Mouse (Mus musculus) frontal cortex, postnatal 36 days (tissue): ENCODE measurements around the gene 4933415F23Rik.

Experiments
- DNase-seq, 2 experiments: peaks; one replicate each; pipeline ENCODE4 v3.0.0; 2022; ENCODE audit warnings: low spot score in 2 of 2

The 4933415F23Rik gene

DNA sequence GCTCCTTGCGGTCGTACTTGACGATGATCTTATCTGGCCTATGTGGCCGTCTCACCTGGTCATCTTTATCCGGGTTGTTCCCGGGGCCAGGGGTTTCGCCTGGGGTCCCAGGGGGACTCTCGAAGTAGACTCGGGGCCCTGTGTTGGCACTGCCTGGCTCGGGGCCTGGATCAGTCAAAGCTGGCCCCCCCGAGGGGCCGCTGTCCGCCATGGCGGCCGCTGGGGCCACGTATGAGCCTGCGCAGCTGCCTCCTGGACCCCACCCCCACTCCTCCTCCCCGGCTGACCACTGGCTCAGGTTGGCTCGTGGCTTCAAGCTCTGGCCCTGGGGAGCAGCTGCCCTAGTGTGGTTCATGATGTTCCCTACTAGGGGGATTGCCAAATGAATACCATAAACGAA, at the start of gene 4933415F23Rik:
4933415F23Rik (minus strand) TSS at position 233 of the 400 bp plus-strand sequence.
- no peak for DNase-seq

DNA sequence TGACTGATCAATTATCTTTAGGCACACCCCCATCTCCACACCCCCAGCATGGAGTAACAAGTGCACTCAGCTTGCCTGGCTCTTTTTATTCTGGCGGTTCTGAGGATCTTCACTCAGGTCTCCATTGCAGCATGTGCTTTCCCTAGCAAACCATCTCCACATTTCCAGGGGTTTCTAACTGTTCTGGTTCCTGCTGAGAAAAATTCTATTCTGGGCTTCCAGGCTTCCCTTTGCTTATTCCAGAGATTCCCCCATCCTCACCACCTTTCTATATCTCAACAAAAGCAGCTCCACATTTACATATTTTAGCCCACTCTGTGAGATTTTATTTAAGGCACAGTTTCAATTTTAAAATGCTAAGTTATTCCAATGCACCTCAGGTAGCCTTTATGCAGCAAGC, 49.7 kb upstream of the 4933415F23Rik start:
- no peak for DNase-seq

DNA sequence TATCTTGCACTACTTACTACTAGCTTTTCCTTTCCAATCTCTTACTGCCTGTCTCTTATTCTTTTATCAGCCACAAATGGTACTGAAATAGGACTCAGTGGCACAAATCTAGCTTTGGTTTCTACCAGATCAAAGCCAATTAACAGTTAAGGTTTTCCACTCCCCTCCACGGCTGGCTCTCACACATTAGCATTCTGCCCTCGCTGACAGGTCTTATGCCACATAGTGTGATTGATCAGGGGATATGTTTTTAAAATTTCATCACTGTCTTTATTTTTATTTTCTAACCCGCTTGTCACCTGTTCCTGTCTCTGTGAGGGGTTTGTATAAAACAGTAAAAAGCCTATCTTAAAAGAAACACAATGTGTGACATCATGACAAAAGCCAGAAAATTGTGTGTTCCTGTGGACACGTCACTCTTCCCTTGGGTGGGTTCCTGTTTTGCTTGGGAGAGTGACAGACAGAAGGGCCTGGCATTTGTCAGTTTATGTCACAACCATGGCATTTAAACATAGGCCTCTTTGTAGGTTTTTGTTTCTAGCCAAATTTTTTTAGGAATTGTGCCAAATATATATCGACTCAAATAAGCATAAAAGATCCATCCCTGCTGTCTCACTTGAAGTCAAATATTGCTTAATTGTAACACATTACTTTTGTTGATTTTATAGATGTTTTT, 44.3 kb upstream of the 4933415F23Rik start:
- no peak for DNase-seq

DNA sequence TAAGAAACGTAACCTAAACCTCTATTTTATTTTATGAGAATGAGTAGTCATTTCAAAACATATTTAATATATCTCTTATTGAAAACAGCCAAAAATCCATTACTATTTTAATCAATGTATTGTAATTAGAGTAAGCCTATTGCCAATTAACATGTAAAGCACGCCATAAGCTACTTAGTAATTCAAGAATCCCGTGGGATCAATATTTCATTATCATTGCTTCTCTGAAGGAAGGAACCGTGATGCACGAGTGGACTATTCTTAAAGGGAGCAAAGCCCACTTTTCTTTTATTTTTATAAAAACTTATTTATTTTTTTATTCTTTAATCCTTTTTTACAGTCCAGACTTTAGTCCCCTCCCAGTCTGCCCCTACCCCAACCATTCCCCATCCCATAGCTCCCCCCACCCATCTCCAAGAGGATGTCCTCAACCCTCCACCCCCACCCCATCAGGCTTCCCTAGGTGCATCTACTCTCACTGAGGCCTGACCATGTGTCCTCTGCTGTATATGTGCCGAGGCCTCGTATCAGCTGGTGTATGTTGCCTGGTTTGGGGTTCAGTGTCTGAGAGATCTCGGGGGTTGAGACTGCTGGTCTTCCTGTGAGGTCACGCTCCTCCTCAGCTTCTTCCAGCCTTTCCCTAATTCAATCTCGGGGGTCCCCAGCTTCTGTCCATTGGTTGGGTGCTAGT, 39.2 kb upstream of the 4933415F23Rik start:
- DNase-seq: no peak

DNA sequence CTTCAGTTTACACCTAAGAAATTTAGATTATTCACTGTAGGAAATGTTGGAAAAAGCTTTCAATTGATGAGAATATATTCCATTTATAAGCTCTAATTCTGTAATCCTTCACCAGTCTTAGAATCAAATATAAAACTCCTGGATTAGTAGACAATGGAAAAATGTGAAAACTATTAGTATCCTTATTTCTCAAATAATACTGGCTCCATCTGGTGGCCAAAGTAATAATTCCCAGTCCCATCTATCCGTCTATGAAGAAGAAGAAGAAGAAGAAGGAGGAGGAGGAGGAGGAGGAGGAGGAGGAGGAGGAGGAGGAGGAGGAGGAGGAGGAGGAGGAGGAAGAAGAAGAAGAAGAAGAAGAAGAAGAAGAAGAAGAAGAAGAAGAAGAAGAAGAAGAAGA, 38.5 kb upstream of the 4933415F23Rik start:
- DNase-seq: peak in 1 of 2 experiments; percentile 56

DNA sequence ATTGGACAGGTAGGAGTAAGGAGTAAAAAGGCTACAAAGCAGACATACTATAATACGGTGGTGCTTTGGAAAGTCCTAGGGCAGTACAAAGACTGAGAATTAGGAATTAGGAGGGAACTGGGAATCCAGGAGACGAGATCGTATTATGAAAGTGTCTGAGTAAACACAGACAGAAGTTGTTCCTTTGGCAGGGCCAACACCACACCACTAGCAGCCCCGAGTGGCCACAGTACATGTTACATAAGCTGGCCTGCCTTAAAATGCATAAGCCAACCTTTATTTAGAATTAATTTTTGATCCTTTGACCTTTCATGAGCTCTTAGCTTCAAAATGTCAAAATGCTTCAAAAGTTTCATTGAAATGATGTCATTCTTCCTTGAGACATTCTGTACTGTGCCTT, 18.8 kb upstream of the 4933415F23Rik start:
- no peak for DNase-seq

DNA sequence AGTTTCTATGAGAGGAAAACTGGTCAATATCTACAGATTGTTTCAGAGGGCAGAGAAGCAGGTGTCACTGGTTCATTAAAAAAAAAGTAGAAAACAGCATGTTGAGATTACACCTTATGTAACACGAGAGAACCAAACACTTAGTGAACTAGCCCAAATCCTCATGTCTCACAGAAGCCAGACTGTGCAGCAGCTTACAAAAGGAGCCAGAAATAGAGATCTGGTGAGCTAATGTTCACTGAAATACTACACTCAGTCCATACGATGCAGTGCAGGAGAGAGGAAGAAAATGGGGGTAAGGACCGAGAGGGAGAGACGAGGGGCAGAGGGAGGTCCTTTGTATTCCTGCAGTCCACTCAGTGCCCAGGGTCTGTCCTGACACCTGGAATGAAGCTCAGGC, 17.4 kb upstream of the 4933415F23Rik start:
- DNase-seq: no peak

DNA sequence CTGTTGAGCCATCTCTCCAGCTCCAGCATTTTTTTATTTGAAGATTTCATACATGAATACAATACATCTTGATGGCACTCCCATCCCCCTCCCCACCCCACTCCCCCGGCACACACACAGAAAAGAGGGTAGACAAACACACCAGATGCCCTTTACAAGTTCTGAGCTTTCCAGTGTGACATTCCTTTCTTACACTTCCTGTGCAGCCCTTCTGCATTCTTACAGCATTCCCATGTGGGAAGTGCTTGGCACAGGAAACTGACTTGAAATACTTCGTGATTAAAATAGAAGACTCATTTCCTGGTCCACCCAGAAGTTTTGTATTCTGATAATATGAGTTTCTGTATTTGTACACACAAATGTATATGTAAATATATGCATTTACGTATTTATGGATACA, 15.4 kb upstream of the 4933415F23Rik start:
- DNase-seq: peak in 1 of 2 experiments; percentile 56

DNA sequence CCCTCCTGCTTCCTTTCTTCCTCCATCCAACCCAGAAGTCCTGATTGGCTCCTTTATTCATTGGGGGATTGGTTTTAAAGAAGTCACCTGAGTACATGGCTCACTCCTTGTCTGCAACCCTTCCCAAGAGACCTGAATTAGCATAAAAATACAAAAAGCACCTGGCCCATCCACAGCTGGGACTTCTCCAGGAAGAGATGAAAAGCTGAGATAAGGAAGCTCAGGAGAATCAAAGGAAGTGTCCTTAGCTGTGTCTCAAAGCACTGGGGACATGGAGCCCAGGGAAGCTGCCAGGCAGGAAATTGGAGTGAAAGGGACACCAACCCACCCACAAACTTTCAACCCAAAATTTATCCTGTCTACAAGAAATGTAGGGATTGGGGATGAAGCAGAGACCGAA, 7.1 kb upstream of the 4933415F23Rik start:
- DNase-seq: no peak

DNA sequence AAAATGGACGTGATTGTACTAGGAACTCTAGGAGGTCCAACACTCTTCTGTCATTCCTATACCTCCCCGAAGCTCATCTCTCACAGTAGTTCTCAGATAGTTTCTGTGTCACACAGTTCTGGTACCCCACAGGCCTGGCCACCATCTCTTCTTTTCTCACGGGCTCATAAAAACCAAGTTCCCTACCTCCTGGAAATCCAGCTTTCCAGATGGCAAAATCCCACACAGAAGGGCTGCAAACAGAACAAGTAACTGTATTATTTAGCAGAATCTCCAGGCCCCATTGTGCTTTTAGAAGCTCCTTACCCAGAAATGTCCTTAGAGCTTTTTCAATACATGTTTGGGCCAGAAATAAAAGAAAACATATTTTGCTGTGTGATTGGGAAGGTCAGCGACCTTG, 828 bp upstream of the 4933415F23Rik start:
- peak in 1 of 2 experiments; percentile 26 for DNase-seq

DNA sequence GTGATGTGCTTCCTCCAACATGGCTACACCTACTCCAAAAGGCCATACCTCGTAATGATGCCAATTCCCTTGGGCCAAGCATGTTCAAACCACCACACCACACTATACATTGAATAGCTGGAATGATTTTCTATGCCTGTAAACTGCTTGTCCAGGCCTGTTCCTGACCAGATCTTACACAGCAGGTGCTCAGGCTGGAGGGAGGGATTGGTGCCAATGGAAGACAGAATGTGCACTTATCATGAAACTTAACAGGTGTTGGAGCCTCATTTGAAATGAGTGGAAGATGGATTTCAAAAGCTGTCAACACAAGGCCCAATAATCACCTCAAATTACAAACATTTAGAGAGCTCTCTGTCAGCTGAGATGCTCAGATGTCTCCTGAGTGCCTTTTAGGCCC, 2.3 kb downstream of the 4933415F23Rik start:
- no peak for DNase-seq

DNA sequence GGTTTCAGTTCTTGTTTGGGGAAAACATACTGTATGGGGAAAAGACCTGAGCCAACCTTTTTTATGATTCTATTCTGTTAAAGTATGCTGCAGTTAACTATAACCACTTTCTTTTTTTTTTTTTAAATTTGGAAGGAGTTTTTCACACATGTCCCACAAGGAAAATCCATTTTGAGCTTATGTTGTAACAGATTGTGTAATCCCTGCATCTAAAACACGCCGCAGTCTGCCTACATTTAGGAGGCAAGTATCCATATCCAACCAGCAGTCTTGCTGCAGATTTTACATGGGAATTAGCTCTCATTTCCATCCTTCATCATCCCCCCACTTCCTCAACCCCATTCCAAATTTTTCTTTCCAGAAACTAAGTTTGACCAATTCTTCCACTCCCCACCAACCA, 3.6 kb downstream of the 4933415F23Rik start:
- peak in 1 of 2 experiments; percentile 62 for DNase-seq

DNA sequence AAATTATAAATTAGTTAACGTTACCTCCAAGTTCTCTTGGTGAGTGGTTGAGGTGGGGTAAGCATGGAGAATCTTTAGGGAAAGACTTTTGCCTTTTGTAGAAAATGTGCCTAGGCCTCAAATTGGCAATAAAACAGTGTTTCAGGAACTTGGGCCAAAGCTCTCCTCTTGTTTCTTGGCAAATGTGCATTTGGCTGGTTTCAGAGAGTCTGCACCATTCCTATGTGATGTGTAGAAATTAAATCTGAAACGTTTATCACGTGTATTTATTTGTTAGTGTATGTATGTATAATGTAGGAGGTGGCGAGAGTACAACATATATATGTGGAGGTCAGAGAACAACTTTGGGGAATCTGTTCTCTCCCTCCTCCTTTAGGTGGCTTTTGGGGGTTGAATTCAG, 4.1 kb downstream of the 4933415F23Rik start:
- DNase-seq: peak in 1 of 2 experiments; percentile 28

DNA sequence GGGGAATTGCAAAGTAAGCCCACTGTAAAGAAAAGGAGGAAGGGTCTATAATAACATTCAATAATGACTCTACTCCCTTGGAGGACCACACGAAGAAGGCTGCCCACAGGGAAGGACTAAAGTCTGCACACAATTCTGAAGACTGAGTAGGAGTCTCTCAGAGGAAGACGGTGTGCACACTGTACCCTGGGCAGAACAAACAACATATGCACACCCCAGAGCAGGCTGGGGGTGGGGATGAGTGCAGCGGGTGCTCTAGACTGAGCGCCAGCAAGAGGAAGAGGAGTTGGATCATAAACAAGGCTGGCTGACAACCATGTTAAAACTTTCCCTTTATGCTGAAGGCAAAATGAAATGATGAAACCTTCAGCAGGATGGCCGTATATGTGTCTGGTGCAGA, 34.3 kb downstream of the 4933415F23Rik start:
- DNase-seq: no peak

DNA sequence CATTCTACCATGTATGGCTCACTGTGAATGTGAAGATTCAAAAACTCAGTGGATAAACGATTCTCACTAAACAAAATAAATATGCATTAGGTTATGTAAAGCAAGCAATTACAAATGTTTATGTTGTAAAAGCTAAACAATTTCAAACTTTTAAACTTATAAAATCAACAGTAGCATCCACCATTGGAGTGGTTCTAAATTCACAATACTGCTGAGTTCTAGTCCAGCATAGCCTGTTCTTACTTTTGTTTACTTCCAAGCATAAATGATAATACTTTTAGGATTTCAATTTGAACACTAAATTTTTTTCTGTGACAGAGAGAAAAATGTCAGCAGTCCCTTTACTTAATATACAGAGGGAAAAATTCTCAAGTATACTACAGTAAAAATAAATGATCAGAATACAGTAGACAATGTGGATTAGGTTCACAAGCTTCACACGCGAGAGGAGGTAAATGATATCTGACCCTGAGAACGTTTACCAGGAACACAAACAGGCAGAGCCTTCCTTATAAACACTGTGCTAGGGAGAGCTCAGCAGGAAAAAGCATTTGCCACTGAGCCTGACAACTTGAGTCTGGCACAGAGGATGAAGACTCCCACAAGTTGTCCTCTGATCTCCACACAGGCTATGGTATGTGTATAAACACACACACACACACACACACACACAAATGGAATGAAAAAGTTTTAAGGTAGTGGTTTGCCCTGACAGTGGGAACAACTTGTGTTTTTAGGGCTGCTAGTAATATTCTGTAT, 37.2 kb downstream of the 4933415F23Rik start:
- no peak for DNase-seq

DNA sequence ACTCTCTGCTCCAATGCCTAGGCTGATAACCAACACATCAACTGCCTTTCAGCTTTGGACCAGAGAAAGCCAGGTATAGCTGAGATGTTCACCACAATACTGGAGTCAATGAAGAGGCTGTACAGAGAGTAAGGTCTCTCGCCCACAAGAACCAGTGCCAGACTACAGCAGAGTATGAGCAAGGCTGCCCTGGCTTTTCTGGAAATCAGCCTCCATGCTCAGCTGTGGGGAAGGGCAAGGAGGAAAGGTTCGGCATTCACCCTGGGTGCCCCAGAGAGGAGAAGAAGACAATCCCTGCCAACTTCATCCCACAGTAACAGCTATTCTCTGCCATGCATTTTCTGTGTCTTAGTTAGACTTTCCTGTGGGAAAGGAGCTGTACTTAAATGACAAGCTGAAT, 38.1 kb downstream of the 4933415F23Rik start:
- DNase-seq: no peak

DNA sequence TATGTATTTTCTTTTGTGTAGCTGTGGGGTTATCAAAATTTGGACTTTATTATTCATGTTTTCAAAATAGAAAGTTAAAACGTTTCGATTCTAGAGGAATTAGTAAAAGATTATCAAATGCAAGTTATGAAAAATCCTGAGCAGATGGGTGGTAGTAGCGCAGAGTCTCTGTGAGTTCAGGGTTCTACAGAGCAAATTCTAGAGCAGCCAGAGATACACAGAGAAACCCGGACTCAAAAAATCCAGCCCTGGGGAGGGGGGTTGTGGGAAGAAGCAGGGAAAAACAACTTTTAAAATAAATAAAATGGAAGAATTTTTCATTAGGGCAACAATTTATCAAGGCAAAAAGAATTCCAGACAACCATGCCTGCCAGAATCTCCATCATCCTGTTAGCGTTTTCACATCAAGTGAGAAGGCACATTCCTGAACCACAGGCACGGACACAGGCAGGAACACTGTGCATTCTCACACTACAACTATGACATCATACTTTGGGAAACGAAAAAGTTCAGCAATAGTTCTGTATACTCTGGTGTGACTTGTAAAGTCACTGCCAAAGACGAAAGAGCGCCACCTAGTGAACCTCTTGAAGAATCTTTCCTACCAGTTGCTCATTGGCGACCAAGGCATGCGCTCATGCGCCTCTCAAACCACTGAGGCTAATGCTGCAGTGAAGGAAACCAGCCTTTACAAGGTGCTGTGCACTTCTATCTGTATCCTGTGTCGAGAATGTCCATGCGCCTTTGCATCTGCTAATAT, 40.3 kb downstream of the 4933415F23Rik start:
- DNase-seq: peak; percentile 17 to 56

DNA sequence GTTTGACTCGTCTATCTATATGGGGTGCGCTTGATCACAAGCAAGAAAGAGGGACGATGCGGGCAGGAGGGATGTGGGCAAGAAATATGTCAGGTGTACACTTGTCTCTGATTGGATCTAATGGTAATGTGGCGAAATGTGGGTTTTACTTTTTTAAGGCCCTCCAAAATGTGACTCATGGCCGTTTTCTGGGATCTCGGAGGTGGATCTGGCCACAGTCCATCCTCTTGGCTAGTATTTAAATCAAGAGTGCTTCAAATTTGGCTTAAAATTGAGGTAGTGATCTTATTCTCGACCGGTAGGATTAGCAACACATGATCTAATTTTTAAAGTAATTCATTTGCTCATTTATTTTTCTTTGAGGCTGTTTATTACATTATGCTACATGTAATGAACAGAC, 42.0 kb downstream of the 4933415F23Rik start:
- DNase-seq: no peak
